Mouse (Mus musculus) spleen, postnatal 10 days (tissue): ENCODE measurements around the gene Spx.

Experiments
- DNase-seq, 2 experiments: peaks; one replicate each; pipeline ENCODE4 v3.0.0; 2021 to 2022; ENCODE audit warnings: low spot score in 2 of 2

The Spx gene

GRCm38 (mm10) chr6:142412906-142413491 is at the start of gene Spx:
Gene Spx, plus strand, starts transcription at chr6:142413441.
- DNase-seq, result no peak

DNA sequence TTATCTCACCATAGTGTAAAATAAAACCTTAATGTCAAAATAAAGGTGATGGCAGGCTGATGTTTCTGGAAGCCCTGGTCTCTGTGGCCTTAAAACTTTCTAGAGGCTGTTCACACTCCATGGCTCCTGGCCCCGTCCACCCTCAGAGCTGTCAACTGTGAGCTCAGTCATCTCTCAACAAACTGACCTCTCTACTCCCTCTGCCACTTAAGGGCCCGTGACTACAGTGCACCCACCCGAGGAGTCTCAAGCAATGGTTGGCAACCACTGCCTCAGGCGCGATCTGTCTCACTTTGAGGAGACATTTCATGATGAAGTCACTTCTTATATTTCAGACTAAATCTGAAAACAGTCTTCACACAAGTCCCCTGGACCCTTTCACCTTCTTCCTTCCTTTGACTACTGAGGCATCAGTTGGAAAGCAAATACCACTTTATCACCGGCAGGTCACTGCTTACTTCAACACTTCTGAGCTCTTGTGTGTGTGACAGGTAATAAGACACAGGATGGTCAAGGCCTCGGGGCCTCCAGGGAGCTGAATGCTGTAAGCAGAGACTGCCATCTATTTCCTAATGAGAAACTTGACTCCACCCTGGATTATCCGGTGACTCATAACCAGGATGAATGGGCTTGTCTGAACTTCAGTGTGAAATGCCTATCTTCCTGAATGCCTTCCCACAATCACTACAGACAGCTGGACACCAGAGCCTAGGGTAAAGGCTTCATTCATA is 47.3 kb upstream of the Spx start:
- DNase-seq, result no peak

DNA sequence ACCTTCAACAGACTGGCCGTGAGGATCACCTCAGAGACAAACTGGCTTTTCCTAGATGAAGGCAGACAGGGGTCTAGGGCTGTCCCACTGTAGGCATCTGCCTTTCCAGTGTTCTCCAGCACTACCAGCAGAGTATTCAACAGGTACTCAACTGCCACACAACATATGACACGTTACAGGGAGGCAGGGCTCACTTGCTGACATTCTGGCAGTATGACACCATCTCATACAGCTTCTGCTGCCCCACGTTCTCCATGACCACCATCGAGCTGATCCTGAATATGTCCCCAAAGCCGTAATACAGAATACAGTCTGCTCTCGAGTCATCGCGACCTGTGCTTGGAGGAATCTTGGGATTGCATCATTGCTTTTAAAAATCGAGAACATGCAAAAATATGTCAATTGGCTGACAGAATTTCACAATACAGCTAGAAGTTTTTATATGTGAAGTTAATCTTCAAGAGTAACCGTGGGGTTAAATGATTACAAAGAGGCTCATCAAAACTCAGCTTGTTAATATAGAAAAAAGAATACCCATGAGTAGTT is 46.7 kb upstream of the Spx start:
- DNase-seq, result no peak

GRCm38 (mm10) chr6:142367565-142367964 is 45.7 kb upstream of the Spx start:
- no peak for DNase-seq

DNA sequence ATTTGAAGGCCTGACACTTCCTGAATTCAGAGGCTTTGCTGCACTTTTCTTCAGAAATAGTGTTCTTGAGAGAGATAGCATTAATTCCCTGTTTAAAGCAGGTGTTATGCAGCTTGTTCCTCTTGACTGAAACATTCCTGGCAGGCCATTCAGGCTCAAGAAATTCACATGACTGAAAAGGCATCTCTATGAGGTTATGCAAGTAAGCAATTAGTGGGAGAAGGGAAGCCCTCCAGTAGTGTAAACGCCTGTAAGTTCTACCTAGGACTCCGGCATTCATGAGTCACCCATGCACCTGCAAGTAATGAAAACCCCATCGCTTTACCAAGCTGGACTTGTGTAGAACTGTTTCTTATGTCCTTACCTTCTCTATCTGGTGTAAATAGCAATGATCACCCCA is 43.7 kb upstream of the Spx start:
- no peak for DNase-seq

DNA sequence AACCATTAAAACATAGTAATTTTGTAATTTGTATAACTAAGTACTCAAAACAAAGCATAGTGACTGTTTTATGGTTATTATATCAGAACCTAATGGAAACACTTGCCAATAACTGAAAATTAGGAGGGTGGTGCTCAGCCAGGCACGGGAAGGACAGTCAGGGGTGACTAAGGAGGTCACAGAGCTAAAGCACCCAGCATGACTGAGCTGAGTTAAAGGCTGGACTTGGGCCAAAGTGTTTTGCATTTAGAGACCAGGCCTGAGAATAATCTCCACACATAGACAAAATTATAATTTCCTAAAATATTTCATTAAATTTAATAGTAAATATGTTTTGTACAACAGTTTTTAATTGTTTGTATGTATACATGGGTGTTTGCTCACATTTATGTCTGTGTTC is 36.2 kb upstream of the Spx start:
- DNase-seq, result no peak

DNA sequence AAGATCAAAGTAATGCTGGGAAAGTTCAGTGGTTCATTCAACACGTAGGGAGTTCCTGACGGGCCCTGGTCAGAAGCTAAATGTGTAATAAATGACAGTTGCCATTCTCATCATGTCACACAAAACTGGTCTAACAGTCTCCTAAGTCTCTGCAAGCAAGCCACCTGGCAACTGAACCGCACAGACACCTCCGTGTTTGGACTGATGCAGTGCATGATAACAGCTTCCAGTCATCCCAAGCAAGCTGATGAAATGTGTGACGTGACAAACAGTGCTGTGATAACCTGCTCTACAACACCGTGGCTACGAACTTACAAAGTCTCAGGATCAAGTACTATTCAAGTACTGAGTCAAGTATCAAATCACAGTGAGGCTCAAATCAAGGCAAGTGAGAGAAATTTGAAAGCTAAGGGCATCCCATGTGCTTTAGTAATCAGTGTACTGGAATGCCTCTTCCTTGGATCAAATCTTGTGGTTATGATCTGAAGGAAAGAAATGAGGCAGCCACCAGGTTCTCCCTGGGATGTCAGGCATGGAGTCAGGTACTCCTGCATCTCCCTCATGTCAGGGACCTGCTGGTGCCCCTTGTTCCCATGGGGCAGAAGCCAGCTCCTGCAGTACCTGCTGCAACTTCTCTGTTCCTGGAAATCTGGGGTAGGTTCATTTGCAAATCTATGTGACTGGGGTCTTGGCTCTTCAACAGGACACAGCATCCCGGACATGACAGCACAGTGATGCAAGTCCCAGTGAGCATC is 34.5 kb upstream of the Spx start:
- no peak for DNase-seq

- no peak for DNase-seq
Measured at GRCm38 (mm10) chr6:142379961-142380360, 33.3 kb upstream of the Spx start.

GRCm38 (mm10) chr6:142381615-142382014 is 31.6 kb upstream of the Spx start:
- DNase-seq, result no peak

DNA sequence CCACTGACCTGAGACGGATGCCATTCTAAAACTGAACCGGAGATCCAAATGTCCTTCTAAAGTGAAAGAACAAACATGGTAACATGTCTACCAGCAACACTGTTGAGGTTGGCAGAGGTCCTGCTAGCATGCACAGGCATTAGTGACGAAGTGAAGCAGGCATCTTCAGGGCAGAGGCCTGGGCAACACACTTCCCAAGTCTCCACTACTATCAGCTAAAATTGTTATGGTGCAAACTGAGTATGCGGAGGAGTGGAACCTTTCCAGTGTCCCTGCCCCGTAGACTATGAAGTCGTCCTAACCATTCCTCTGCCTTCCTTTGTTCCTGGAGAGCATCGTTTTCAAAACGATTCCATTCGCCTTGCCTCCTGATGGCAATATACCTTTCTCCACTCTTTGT is 28.7 kb upstream of the Spx start:
- DNase-seq, result no peak

GRCm38 (mm10) chr6:142386285-142387010 is 26.8 kb upstream of the Spx start:
- no peak for DNase-seq

DNA sequence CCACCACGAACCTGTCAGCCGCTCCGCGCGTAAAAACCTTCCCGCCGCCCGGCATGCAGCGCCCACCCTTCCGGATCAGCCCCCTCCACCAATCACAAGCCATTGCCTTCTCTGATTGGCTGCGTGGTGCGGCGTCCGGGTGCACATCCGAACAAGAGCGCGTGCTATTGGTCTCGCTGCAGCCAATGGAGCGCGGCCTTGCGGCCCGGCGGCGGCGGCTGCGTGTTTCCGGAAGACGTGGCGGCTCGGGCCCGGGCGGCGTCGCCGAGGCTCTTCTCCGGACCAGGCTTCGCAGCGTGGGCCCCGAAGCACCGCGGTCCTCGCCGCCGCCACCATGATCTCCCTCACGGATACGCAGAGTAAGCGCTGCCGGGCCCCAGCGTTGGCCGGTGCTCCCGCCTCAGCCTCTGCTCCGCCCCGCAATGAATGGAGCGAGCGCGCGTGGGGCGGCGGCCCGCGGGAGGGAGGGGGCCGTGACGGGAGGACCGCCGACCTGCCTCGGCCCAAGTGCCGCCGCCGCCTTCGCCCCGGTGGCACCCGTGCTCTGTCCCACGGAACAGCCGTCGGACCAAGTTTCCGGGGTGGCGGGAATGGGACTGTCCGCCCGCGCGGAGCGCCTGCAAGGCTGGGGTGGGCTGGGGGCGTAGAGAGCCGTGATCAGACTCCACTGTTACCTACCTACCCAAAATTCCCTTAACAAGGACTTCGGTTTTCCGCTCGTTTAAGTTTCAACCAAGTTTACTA is 26.1 kb upstream of the Spx start, which contains the start of the genes Recql and Golt1b:
Gene Recql, minus strand, starts transcription at position 77 of the 744 bp plus-strand sequence.
Gene Golt1b, plus strand, starts transcription at position 211 of the 744 bp plus-strand sequence.
- DNase-seq, result peak; percentile 89 to 96

DNA sequence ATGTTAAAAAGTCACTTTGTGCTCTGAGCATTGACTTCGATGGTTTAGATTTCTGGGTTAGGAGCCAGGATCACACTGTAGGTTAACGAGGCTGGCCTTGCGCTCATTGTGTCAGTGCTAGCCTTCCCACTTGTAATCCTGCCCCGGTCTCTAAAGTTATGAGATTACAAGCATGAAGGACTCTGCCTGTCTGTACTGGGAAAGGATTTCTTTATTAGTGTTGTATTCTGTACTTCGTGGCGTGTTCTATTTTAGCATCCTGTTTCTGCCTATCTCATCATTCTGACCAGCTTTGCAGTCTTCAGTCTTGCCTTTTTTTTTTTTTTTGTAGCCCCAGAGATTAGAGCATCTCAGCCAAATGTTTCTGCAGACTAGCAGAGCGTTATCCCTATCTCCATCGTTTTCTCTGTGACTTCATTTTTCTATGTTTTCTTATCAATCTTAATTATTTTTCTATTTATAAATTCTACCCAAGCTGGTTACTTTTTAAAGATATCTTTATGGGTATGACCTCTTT is 25.4 kb upstream of the Spx start:
- DNase-seq, result no peak

GRCm38 (mm10) chr6:142389101-142389500 is 24.1 kb upstream of the Spx start:
- DNase-seq, result no peak

- DNase-seq, result no peak
Measured at GRCm38 (mm10) chr6:142392312-142392711, 20.9 kb upstream of the Spx start.

DNA sequence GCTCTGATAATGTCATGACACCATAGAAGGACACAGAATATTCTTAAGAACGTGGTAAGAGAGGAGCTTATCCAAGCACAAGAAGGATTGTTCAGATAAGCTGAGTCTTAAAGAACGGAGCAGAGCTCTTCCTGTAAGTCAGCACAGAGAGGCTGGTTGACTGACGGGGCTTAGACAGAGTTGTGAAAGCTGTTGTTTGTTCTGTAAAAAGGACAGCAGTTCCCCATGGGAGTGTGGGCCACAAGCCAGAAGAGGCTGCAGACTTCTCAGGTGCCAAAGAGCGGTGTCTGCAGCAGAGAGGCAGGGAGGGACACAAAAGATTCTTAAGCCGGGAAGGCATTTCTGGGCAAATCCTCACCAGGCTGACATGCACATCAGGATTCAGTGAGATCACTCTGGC is 18.6 kb upstream of the Spx start:
- DNase-seq, result no peak

DNA sequence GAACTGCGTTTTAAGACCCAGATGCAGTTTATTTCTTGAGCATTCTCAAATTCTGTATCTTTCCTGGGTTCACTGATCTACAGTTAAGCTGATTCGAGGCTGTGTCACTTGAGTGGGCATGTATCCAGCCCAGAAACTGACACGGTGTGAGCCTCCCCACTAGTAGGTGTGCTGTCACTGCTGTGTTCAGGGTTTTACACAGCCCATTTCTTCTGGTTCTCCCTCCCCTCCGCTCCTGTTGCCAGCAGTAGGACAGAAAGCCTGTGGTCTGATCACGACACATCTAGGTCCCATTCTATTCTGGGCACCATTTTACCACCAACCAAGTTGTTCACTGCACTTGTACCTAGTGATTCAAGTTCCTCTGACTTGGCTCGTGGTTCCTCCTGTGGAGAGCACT is 17.5 kb upstream of the Spx start:
- DNase-seq, result no peak

DNA sequence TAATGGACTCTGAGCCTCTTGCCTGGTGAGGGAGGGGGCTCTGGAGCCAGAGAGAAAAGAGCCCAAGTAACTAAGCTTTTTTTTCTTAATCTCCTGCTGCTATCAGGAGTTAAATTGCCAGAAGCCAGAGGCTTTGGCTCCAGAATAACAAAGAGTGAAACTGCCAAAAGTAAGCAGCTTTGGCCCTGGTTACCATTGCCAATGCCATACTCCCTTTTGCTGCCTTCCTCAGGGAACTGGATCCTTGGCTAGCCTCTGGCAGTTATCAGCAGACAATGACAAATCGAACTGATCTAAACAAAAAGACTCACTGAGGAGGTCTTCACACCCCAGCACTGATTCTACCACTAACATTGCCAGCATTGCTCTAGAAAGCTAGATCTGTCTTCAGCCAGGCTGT is 2.1 kb upstream of the Spx start:
- DNase-seq, result no peak

- DNase-seq, result no peak
Measured at GRCm38 (mm10) chr6:142413845-142414244, 604 bp downstream of the Spx start.

GRCm38 (mm10) chr6:142414597-142414996 is 1.4 kb downstream of the Spx start:
- DNase-seq, result no peak

DNA sequence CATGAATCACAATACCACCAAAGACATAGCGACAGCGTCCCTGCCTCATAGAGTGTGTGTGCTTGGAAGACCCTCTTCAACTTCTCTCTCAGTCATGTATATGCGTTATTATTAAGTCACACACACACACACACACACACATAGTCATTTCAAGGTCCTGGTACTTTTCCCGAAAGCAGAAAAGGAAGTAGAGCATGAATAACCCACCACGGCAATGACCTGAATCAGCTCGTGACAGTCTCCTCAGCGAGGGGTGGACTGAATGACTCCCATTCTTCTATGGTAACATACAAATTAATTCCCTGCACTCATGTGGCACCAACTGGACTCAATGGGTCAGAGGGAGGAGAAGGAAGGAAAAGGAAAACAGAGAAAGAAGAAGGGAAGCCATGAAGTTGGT is 11.7 kb downstream of the Spx start:
- DNase-seq, result no peak
